Mouse (Mus musculus): ENCODE data around the gene Cebpe. TPM values are rescaled to one million over a fixed set of nuclear protein-coding genes. Genes with fewer than 3 reads are reported as not detected.

Cebpe gene
- polyA plus RNA-seq (2014; fragmentation: Illumina TruSeq; extraction: RNeasy Lipid Tissue Mini Kit (QIAGEN cat#74804); ENCODE audit: low read depth, low replicate concordance): not detected

GRCm38 (mm10) chr14:54712074-54712473 lies at the start of gene Cebpe:
Gene Cebpe (minus strand): TSS chr14:54712174.

GRCm38 (mm10) chr14:54698733-54699132 lies 13.2 kb downstream of the Cebpe start, which contains the start of gene Gm29776:
Gene Gm29776 (minus strand): TSS chr14:54698833.

GRCm38 (mm10) chr14:54686522-54687143 lies 25.3 kb downstream of the Cebpe start, which contains the start of gene Acin1:
Gene Acin1 (minus strand): TSS chr14:54686931.

DNA sequence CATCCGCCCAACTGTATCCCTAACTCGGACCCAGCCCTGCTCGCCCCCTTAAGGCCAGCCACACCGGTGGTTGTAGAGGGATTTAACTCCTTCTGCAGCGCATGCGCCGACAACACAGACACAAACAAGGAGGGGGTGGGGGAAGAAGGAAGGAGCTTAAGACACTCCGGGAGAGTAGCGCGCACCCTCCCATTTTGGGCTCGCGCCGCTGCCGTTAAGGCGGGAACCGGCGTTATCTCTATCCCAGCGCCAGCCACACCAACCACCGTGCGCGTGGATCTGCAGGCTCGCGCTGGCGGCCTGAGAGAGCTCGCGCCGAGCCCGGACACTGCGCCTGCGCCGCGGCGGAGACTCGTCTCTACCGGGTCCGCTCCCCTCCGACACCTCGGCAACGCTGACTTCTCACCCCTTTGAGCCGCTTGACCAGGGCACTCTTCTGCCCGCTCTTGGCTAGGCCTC lies 25.9 kb downstream of the Cebpe start, which contains the start of gene 1700123O20Rik:
TSS of gene 1700123O20Rik (plus strand) at position 154 of the 459 bp plus-strand sequence.

Other genes starting within 250 kb of the Cebpe start
- gene Lrp10, start 248.0 kb downstream of the Cebpe start, polyA plus RNA-seq (2014; fragmentation: Illumina TruSeq; extraction: RNeasy Lipid Tissue Mini Kit (QIAGEN cat#74804); ENCODE audit: low read depth, low replicate concordance): 6.7 TPM
- 0.38 TPM for gene Rem2, start 236.1 kb downstream of the Cebpe start, polyA plus RNA-seq (2014; fragmentation: Illumina TruSeq; extraction: RNeasy Lipid Tissue Mini Kit (QIAGEN cat#74804); ENCODE audit: low read depth, low replicate concordance)
- 37.2 TPM for gene Prmt5, start 194.6 kb downstream of the Cebpe start, polyA plus RNA-seq (2014; fragmentation: Illumina TruSeq; extraction: RNeasy Lipid Tissue Mini Kit (QIAGEN cat#74804); ENCODE audit: low read depth, low replicate concordance)
- gene Haus4, start 157.6 kb downstream of the Cebpe start, polyA plus RNA-seq (2014; fragmentation: Illumina TruSeq; extraction: RNeasy Lipid Tissue Mini Kit (QIAGEN cat#74804); ENCODE audit: low read depth, low replicate concordance): 2.8 TPM
- 1.6 TPM for gene Ajuba, start 134.6 kb downstream of the Cebpe start, polyA plus RNA-seq (2014; fragmentation: Illumina TruSeq; extraction: RNeasy Lipid Tissue Mini Kit (QIAGEN cat#74804); ENCODE audit: low read depth, low replicate concordance)
- 2.6 TPM for gene 4931414P19Rik, start 106.2 kb downstream of the Cebpe start, polyA plus RNA-seq (2014; fragmentation: Illumina TruSeq; extraction: RNeasy Lipid Tissue Mini Kit (QIAGEN cat#74804); ENCODE audit: low read depth, low replicate concordance)
- gene Psmb5, start 94.2 kb downstream of the Cebpe start, polyA plus RNA-seq (2014; fragmentation: Illumina TruSeq; extraction: RNeasy Lipid Tissue Mini Kit (QIAGEN cat#74804); ENCODE audit: low read depth, low replicate concordance): 1.9 TPM
- gene Psmb11, start 90.7 kb downstream of the Cebpe start, polyA plus RNA-seq (2014; fragmentation: Illumina TruSeq; extraction: RNeasy Lipid Tissue Mini Kit (QIAGEN cat#74804); ENCODE audit: low read depth, low replicate concordance): not detected
- gene Gm17606, start 71.2 kb downstream of the Cebpe start, polyA plus RNA-seq (2014; fragmentation: Illumina TruSeq; extraction: RNeasy Lipid Tissue Mini Kit (QIAGEN cat#74804); ENCODE audit: low read depth, low replicate concordance): not detected
- gene Cdh24, start 70.8 kb downstream of the Cebpe start, polyA plus RNA-seq (2014; fragmentation: Illumina TruSeq; extraction: RNeasy Lipid Tissue Mini Kit (QIAGEN cat#74804); ENCODE audit: low read depth, low replicate concordance): 0.32 TPM
- 22.7 TPM for gene 1700123O20Rik, start 26.0 kb downstream of the Cebpe start, polyA plus RNA-seq (2014; fragmentation: Illumina TruSeq; extraction: RNeasy Lipid Tissue Mini Kit (QIAGEN cat#74804); ENCODE audit: low read depth, low replicate concordance)
- gene Acin1, start 25.2 kb downstream of the Cebpe start, polyA plus RNA-seq (2014; fragmentation: Illumina TruSeq; extraction: RNeasy Lipid Tissue Mini Kit (QIAGEN cat#74804); ENCODE audit: low read depth, low replicate concordance): 196 TPM
- gene Gm29776, start 13.3 kb downstream of the Cebpe start, polyA plus RNA-seq (2014; fragmentation: Illumina TruSeq; extraction: RNeasy Lipid Tissue Mini Kit (QIAGEN cat#74804); ENCODE audit: low read depth, low replicate concordance): not detected
- gene Slc7a8, start 69.8 kb upstream of the Cebpe start, polyA plus RNA-seq (2014; fragmentation: Illumina TruSeq; extraction: RNeasy Lipid Tissue Mini Kit (QIAGEN cat#74804); ENCODE audit: low read depth, low replicate concordance): 2.9 TPM
- not detected for gene Rnf212b, start 102.0 kb upstream of the Cebpe start, polyA plus RNA-seq (2014; fragmentation: Illumina TruSeq; extraction: RNeasy Lipid Tissue Mini Kit (QIAGEN cat#74804); ENCODE audit: low read depth, low replicate concordance)
- gene Homez, start 158.8 kb upstream of the Cebpe start, polyA plus RNA-seq (2014; fragmentation: Illumina TruSeq; extraction: RNeasy Lipid Tissue Mini Kit (QIAGEN cat#74804); ENCODE audit: low read depth, low replicate concordance): 7.2 TPM
- gene Ppp1r3e, start 165.4 kb upstream of the Cebpe start, polyA plus RNA-seq (2014; fragmentation: Illumina TruSeq; extraction: RNeasy Lipid Tissue Mini Kit (QIAGEN cat#74804); ENCODE audit: low read depth, low replicate concordance): 5.7 TPM
- gene Bcl2l2, start 171.2 kb upstream of the Cebpe start, polyA plus RNA-seq (2014; fragmentation: Illumina TruSeq; extraction: RNeasy Lipid Tissue Mini Kit (QIAGEN cat#74804); ENCODE audit: low read depth, low replicate concordance): 24.1 TPM
- gene Gm20521, start 171.3 kb upstream of the Cebpe start, polyA plus RNA-seq (2014; fragmentation: Illumina TruSeq; extraction: RNeasy Lipid Tissue Mini Kit (QIAGEN cat#74804); ENCODE audit: low read depth, low replicate concordance): not detected
- 56.1 TPM for gene Pabpn1, start 180.3 kb upstream of the Cebpe start, polyA plus RNA-seq (2014; fragmentation: Illumina TruSeq; extraction: RNeasy Lipid Tissue Mini Kit (QIAGEN cat#74804); ENCODE audit: low read depth, low replicate concordance)
- 0.41 TPM for gene Slc22a17, start 201.0 kb upstream of the Cebpe start, polyA plus RNA-seq (2014; fragmentation: Illumina TruSeq; extraction: RNeasy Lipid Tissue Mini Kit (QIAGEN cat#74804); ENCODE audit: low read depth, low replicate concordance)
- gene Efs, start 214.0 kb upstream of the Cebpe start, polyA plus RNA-seq (2014; fragmentation: Illumina TruSeq; extraction: RNeasy Lipid Tissue Mini Kit (QIAGEN cat#74804); ENCODE audit: low read depth, low replicate concordance): 0.28 TPM
- gene Il25, start 220.5 kb upstream of the Cebpe start, polyA plus RNA-seq (2014; fragmentation: Illumina TruSeq; extraction: RNeasy Lipid Tissue Mini Kit (QIAGEN cat#74804); ENCODE audit: low read depth, low replicate concordance): not detected
- gene Cmtm5, start 224.1 kb upstream of the Cebpe start, polyA plus RNA-seq (2014; fragmentation: Illumina TruSeq; extraction: RNeasy Lipid Tissue Mini Kit (QIAGEN cat#74804); ENCODE audit: low read depth, low replicate concordance): not detected

Measured in sigmoid colon, adult 10 weeks (tissue).